Mouse (Mus musculus) cerebellum, adult 11 months (tissue): Measurements from ENCODE around the gene Mospd3.

ENCODE experiments used
- DNase-seq: peaks from one replicate; pipeline ENCODE4 v3.0.0; 2022

The Mospd3 gene

GRCm38 (mm10) chr5:137570691-137571586 is 29.9 kb downstream of the Mospd3 start:
- no peak for DNase-seq

GRCm38 (mm10) chr5:137570181-137570580 is 30.7 kb downstream of the Mospd3 start:
- no peak for DNase-seq

- no peak for DNase-seq
Observed at GRCm38 (mm10) chr5:137569665-137570064, 31.2 kb downstream of the Mospd3 start, which contains the start of gene Tfr2. TSS of gene Tfr2 (plus strand) at chr5:137569840.

GRCm38 (mm10) chr5:137569031-137569430 is 31.8 kb downstream of the Mospd3 start:
- DNase-seq, result no peak

GRCm38 (mm10) chr5:137568223-137568798 is 32.5 kb downstream of the Mospd3 start:
- DNase-seq, result no peak

- no peak for DNase-seq
Observed at GRCm38 (mm10) chr5:137566416-137566815, 34.4 kb downstream of the Mospd3 start.

GRCm38 (mm10) chr5:137565744-137566143 is 35.1 kb downstream of the Mospd3 start:
- no peak for DNase-seq

- DNase-seq, result no peak
Observed at GRCm38 (mm10) chr5:137562965-137563364, 37.9 kb downstream of the Mospd3 start.

- no peak for DNase-seq
Observed at GRCm38 (mm10) chr5:137561556-137561955, 39.3 kb downstream of the Mospd3 start.

- DNase-seq, result no peak
Observed at GRCm38 (mm10) chr5:137553898-137554297, 47.0 kb downstream of the Mospd3 start.

- peak; percentile 94 for DNase-seq
Observed at GRCm38 (mm10) chr5:137553411-137553837, 47.4 kb downstream of the Mospd3 start, which contains the start of gene Actl6b. TSS of gene Actl6b (plus strand) at chr5:137553517.

- DNase-seq, result no peak
Observed at GRCm38 (mm10) chr5:137553000-137553399, 47.9 kb downstream of the Mospd3 start.

- DNase-seq, result no peak
Observed at GRCm38 (mm10) chr5:137551119-137551518, 49.7 kb downstream of the Mospd3 start.

GRCm38 (mm10) chr5:137549840-137550239 is 51.0 kb downstream of the Mospd3 start:
- DNase-seq, result no peak
